Mouse (Mus musculus) heart, adult 2 months (tissue): ENCODE measurements around the gene Sox2. TPM values are rescaled to one million over a fixed set of nuclear protein-coding genes. Genes with fewer than 3 reads are reported as not detected.

Source experiments
- DNase-seq, 2 experiments: peaks; one replicate each; pipeline ENCODE4 v3.0.0; 2021
- H3K27ac ChIP-seq: fragments of 200-600 bp; 2 replicates; pipeline ENCODE4 v1.8.1; 2022
- H3K27me3 ChIP-seq: fragments of 200-500 bp; 2 replicates; pipeline ENCODE4 v1.6.1; 2012; ENCODE audit warnings: mild to moderate bottlenecking, low read length, inconsistent platforms, mixed read lengths; ENCODE audit not compliant: control insufficient read depth, insufficient read depth
- H3K36me3 ChIP-seq: fragments of 200-500 bp; 2 replicates; pipeline ENCODE4 v1.6.1; 2012; ENCODE audit warnings: low read length, inconsistent platforms; ENCODE audit not compliant: control insufficient read depth, insufficient read depth
- H3K4me1 ChIP-seq: fragments of 200-500 bp; 2 replicates; pipeline ENCODE4 v1.6.1; 2011; ENCODE audit warnings: low read length; ENCODE audit not compliant: control insufficient read depth, insufficient read depth
- H3K4me3 ChIP-seq: fragments of 200-600 bp; 2 replicates; pipeline ENCODE4 v1.8.1; 2022
- H3K79me2 ChIP-seq: fragments of 200-500 bp; replicated peaks from 2 replicates; pipeline ENCODE4 v1.6.1; 2012; ENCODE audit warnings: mild to moderate bottlenecking, inconsistent platforms, low read length, moderate library complexity, mixed read lengths; ENCODE audit not compliant: control insufficient read depth, insufficient read depth
- H3K9ac ChIP-seq: fragments of 200-500 bp; 2 replicates; pipeline ENCODE4 v1.6.1; 2012; ENCODE audit warnings: low read depth, mild to moderate bottlenecking, control low read depth, inconsistent platforms, low read length, mixed read lengths
- CTCF ChIP-seq: fragments of 200-600 bp; IDR thresholded peaks from 2 replicates; pipeline ENCODE4 v1.8.1; 2022; ENCODE audit warnings: antibody characterized with exemption, mild to moderate bottlenecking, moderate library complexity
- EP300 ChIP-seq: fragments of 200-500 bp; IDR thresholded peaks from 2 replicates; pipeline ENCODE4 v1.6.1; 2011; ENCODE audit warnings: low read depth, low read length, control low read depth; ENCODE audit not compliant: insufficient read depth
- POLR2A ChIP-seq: fragments of 200-500 bp; IDR thresholded peaks from 2 replicates; pipeline ENCODE4 v1.6.1; 2011; ENCODE audit warnings: mild to moderate bottlenecking, low read depth, low read length, control low read depth; ENCODE audit not compliant: insufficient read depth
- WGBS: fragments of 180-500 bp; shearing (Covaris S2); methylation state at CpG from one replicate; pipeline ENCODE4 v1.1.7; 2018; 5-methylcytosine and 5-hydroxymethylcytosine counted together
- intact Hi-C: fragments of 180-260 bp; cut with DNase I; formaldehyde crosslinking; loops from one replicate; pipeline ENCODE4 v1.15.1; 2025
- polyA plus RNA-seq: library from polyadenylated mRNA; depleted of rRNA; stranded (reverse); fragments of >200 nt; gene quantifications from 2 replicates; pipeline ENCODE4 v1.2.3, GENCODE M21; 2012
- total RNA-seq, 2 experiments: library from RNA; stranded (reverse); gene quantifications; 2 replicates each; pipeline ENCODE4 v1.2.3; 2021

Sox2 gene
- total and polyA plus RNA-seq, 3 experiments: 0.66 TPM; not detected in 2

GRCm38 (mm10) chr3:34646169-34646568, 4.0 kb upstream of the Sox2 start:
- DNase-seq: no peak
- Histone ChIP-seq H3K4me3 (no peak overlapping the region), H3K36me3 (no peaks in the 10 kb centered on the region; the same call in 1 of the 2 replicates), H3K4me1 (no peaks in the 10 kb centered on the region), H3K9ac (no peak overlapping the region), H3K27ac (no peak overlapping the region), H3K79me2 (no peaks in the 10 kb centered on the region), H3K27me3 (peaks cover 38% of the 10 kb centered on the region)
- WGBS: 9% methylated on average over 10 of the region's 10 CpGs
- intact Hi-C loops: loop anchor here (10.0 kb wide), 1 partner anchor 411 kb away; no protein-coding TSS in a partner anchor
- TF ChIP-seq CTCF: no peak

GRCm38 (mm10) chr3:34647688-34648087, 2.5 kb upstream of the Sox2 start:
- no peak overlapping the region for H3K27ac ChIP-seq
- peak; percentile 89 for TF ChIP-seq CTCF
- no peak for TF ChIP-seq EP300
- no peak overlapping the region for H3K4me3 ChIP-seq
- no peaks in the 10 kb centered on the region for H3K4me1 ChIP-seq
- H3K79me2 ChIP-seq: no peaks in the 10 kb centered on the region
- peaks cover 35% of the 10 kb centered on the region for H3K27me3 ChIP-seq
- DNase-seq: peak; percentile 49 to 78
- H3K9ac ChIP-seq: no peak overlapping the region
- H3K36me3 ChIP-seq: no peaks in the 10 kb centered on the region; the same call in 1 of the 2 replicates
- WGBS: 1% methylated on average over 14 of the region's 14 CpGs
- intact Hi-C loops: loop anchor here (1.0 to 10.0 kb wide), 3 partner anchors 413 to 835 kb away; no protein-coding TSS in a partner anchor

GRCm38 (mm10) chr3:34648105-34648832, 1.9 kb upstream of the Sox2 start:
- Histone ChIP-seq H3K4me1 (no peaks in the 10 kb centered on the region), H3K27me3 (peaks cover 33% of the 10 kb centered on the region), H3K36me3 (no peaks in the 10 kb centered on the region; the same call in 1 of the 2 replicates), H3K27ac (no peak overlapping the region), H3K79me2 (no peaks in the 10 kb centered on the region), H3K9ac (no peak overlapping the region), H3K4me3 (no peak overlapping the region)
- intact Hi-C loops: loop anchor here (10.0 kb wide), 1 partner anchor 413 kb away; no protein-coding TSS in a partner anchor
- 6% methylated on average over 19 of the region's 19 CpGs for WGBS
- DNase-seq: no peak
- TF ChIP-seq POLR2A: no peak
- no peak for TF ChIP-seq EP300
- TF ChIP-seq CTCF: no peak

- Histone ChIP-seq H3K27me3 (peaks cover 28% of the 10 kb centered on the region), H3K4me3 (no peak overlapping the region), H3K27ac (no peak overlapping the region), H3K36me3 (no peaks in the 10 kb centered on the region; the same call in 1 of the 2 replicates), H3K79me2 (no peaks in the 10 kb centered on the region), H3K4me1 (no peaks in the 10 kb centered on the region), H3K9ac (no peak overlapping the region)
- intact Hi-C loops: loop anchor here (10.0 kb wide), 1 partner anchor 414 kb away; no protein-coding TSS in a partner anchor
- TF ChIP-seq CTCF (no peak), EP300 (no peak), POLR2A (no peak)
- WGBS: 3% methylated on average over 50 of the region's 50 CpGs
- no peak for DNase-seq
Measured at GRCm38 (mm10) chr3:34648833-34649719, 1.1 kb upstream of the Sox2 start.

GRCm38 (mm10) chr3:34650621-34651361, 586 bp downstream of the Sox2 start:
- peaks cover 29% of the 10 kb centered on the region for H3K27me3 ChIP-seq
- H3K4me3 ChIP-seq: no peak overlapping the region
- H3K9ac ChIP-seq: no peak overlapping the region
- TF ChIP-seq EP300: no peak
- TF ChIP-seq POLR2A: no peak
- TF ChIP-seq CTCF: no peak
- no peaks in the 10 kb centered on the region; the same call in 1 of the 2 replicates for H3K36me3 ChIP-seq
- peak; percentile 11 to 41 for DNase-seq
- H3K4me1 ChIP-seq: no peaks in the 10 kb centered on the region
- no peak overlapping the region for H3K27ac ChIP-seq
- WGBS: 2% methylated on average over 67 of the region's 67 CpGs
- intact Hi-C loops: no loop called here
- no peaks in the 10 kb centered on the region for H3K79me2 ChIP-seq
